Mouse (Mus musculus) bone marrow macrophage, adult 2 months (primary cell): ENCODE measurements around the gene Ggps1.

Experiments used
- CTCF ChIP-seq: IDR thresholded peaks from 2 replicates; pipeline ENCODE4 v1.5.1; 2012; ENCODE audit warnings: low read depth, mild to moderate bottlenecking, low read length, moderate library complexity
- POLR2A ChIP-seq: IDR thresholded peaks from 2 replicates; pipeline ENCODE4 v1.6.1; 2012; ENCODE audit warnings: mild to moderate bottlenecking, low read depth, low read length, borderline replicate concordance

GRCm38 (mm10) chr13:14103026-14103425, 39.7 kb upstream of the Ggps1 start:
- TF ChIP-seq POLR2A (no peak), CTCF (no peak)
